Mouse (Mus musculus) right cerebral cortex, adult 2 months (tissue): ENCODE measurements at regions not wholly inside any gene's neighbourhood (a gene's known extent, or its start where the extent isn't known, plus 50 kb on each side); places are given as distances from the start of the nearest gene placed in this dataset.

Source experiments
- DNase-seq, 2 experiments: peaks; one replicate each; pipeline ENCODE4 v3.0.0; 2021 to 2022; ENCODE audit warnings: low spot score in 2 of 2

DNA sequence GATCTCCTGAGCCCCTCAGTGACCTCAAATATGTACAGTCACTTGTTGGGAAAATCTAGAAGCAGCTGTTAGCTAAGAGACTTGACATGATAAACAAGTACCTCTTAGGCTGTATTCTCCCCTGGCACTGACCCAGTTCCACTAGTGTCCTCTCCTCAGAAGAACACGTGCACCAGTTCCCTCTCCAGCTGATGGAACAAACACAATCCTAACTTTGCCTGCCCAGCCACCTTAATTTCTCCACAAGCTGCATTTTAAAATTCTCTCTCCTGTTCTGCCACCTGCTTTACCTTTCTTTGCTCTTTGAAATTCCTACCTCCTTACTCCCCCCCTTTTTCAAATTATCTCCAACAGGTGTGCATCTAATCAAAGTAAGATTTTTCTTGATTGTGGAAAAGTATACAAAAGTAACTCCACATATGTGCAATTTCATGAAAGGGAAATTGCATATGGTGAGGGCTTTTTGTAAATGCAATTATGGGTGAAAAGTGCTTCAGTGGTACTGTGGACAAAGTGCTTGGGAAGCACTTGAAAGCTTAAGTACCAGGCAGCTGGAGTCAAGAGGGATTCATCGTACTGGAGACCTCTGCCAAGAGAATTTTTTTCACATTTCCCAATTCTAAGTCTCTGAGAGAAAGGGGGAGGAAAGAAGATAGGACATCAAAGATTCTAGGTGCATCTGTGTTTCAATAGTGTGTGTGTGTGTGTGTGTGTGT is 590.7 kb upstream of the Acvr2a start:
- no peak for DNase-seq

DNA sequence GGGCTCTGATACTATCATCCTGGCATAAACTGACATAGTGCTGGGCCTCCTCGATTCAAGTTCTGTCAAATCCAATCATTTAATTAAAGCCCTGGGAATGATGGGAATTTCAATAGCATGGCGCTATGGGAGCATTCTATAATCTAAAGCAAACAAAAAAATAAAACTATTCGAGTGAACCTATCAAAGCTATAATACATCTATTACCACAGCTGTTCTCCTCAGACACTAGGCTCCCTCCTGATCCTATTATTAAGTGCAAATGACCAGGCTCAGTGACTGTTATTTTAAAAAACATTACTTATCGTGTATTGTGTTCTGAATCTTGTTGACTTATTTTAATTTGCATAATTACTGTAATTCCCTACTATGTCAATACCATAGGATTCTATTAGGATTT is 563.7 kb upstream of the Acvr2a start:
- DNase-seq = no peak

DNA sequence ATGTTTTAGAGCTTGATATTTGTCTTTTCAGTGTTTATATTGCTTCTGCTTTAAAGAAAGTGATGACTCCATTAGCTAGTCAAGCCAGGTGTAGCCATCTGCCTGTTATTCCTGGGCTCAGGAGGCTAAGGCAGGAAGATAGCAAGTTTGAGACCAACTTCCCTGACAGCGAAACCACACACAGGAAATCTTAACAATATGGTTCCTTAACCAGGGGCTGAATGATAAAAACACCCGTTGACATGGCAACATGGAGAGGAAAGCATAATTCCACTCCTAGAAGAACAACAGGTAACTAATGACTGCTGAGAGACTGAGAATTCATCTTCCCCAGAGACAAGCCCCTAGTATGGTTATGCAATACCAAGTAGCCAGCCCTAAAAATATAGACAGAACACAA is 553.6 kb upstream of the Acvr2a start:
- DNase-seq = no peak
